Mouse (Mus musculus) midbrain, embryonic 11.5 days (tissue): ENCODE data around the gene Pde7b. TPM values are rescaled to one million over a fixed set of nuclear protein-coding genes. Genes with fewer than 3 reads are reported as not detected.

Experiments used
- ATAC-seq: fragments of 200-750 bp; cut with Nextera tagmentation; 2 replicates; pipeline ENCODE4 v1.8.0; 2017; ENCODE audit warnings: moderate TSS enrichment, moderate library complexity; ENCODE audit not compliant: low FRiP score
- DNase-seq: peaks from one replicate; pipeline ENCODE4 v3.0.0; 2015; ENCODE audit warnings: low spot score; ENCODE audit errors: missing footprints
- H3K27ac ChIP-seq: fragments of 300-500 bp; sonication (generic); 2 replicates; pipeline ENCODE4 v1.5.1; 2014; ENCODE audit warnings: low read depth, low read length
- H3K27me3 ChIP-seq: fragments of 300-500 bp; sonication (generic); 2 replicates; pipeline ENCODE4 v1.6.1; 2014; ENCODE audit warnings: mild to moderate bottlenecking, low read length, moderate library complexity, mixed read lengths; ENCODE audit not compliant: control insufficient read depth, insufficient read depth
- H3K36me3 ChIP-seq: fragments of 300-500 bp; sonication (generic); 2 replicates; pipeline ENCODE4 v1.6.1; 2014; ENCODE audit warnings: mild to moderate bottlenecking, low read length, moderate library complexity, mixed read lengths; ENCODE audit not compliant: control insufficient read depth, insufficient read depth
- H3K4me1 ChIP-seq: fragments of 300-500 bp; sonication (generic); 2 replicates; pipeline ENCODE4 v1.6.1; 2014; ENCODE audit warnings: low read length; ENCODE audit not compliant: control insufficient read depth, insufficient read depth
- H3K4me2 ChIP-seq: fragments of 300-500 bp; sonication (generic); 2 replicates; pipeline ENCODE4 v1.6.1; 2014; ENCODE audit warnings: mild to moderate bottlenecking, moderate library complexity
- H3K4me3 ChIP-seq: fragments of 300-500 bp; sonication (generic); 2 replicates; pipeline ENCODE4 v1.5.1; 2014; ENCODE audit warnings: low read depth, low read length
- H3K9ac ChIP-seq: fragments of 300-500 bp; sonication (generic); 2 replicates; pipeline ENCODE4 v1.6.1; 2014; ENCODE audit warnings: low read length
- H3K9me3 ChIP-seq: fragments of 300-500 bp; sonication (generic); 2 replicates; pipeline ENCODE4 v1.6.1; 2016; ENCODE audit warnings: low read length; ENCODE audit not compliant: control insufficient read depth
- WGBS: fragments of 180-500 bp; shearing (Covaris S2); extraction: QIAGEN DNeasy Blood & Tissue Kit; methylation state at CpG from one replicate; pipeline ENCODE4 v1.1.7; 2014; 5-methylcytosine and 5-hydroxymethylcytosine counted together
- polyA plus RNA-seq: library from polyadenylated mRNA; unstranded; fragments of >200 nt; fragmentation: Nextera tagmentation; extraction: Ambion mirVana; gene quantifications from 2 replicates; pipeline ENCODE4 v1.2.1, GENCODE M21; 2014

Gene Pde7b
- polyA plus RNA-seq, 1 experiment from 2014 or later = 1.1 TPM

- Histone ChIP-seq H3K27me3 (no peaks in the 10 kb centered on the region), H3K4me3 (no peak overlapping the region), H3K4me2 (no peak overlapping the region), H3K9ac (no peak overlapping the region), H3K27ac (no peak overlapping the region), H3K4me1 (no peaks in the 10 kb centered on the region), H3K9me3 (no peaks in the 10 kb centered on the region), H3K36me3 (no peaks in the 10 kb centered on the region)
- no peak for ATAC-seq
- no peak for DNase-seq
- WGBS = 74% methylated on average over 7 of the region's 7 CpGs
Measured at GRCm38 (mm10) chr10:20556477-20556876, 168.4 kb downstream of the Pde7b start.

GRCm38 (mm10) chr10:20551341-20551740, 173.5 kb downstream of the Pde7b start:
- Histone ChIP-seq H3K9me3 (no peaks in the 10 kb centered on the region), H3K4me3 (no peak overlapping the region), H3K27ac (no peak overlapping the region), H3K27me3 (peaks cover 3% of the 10 kb centered on the region; the same call in 1 of the 2 replicates), H3K9ac (no peak overlapping the region), H3K4me1 (peaks cover 18% of the 10 kb centered on the region), H3K36me3 (no peaks in the 10 kb centered on the region), H3K4me2 (no peak overlapping the region)
- DNase-seq (no peak), ATAC-seq (no peak)

- no peak overlapping the region for H3K4me3 ChIP-seq
- H3K27me3 ChIP-seq = peaks cover 3% of the 10 kb centered on the region; the same call in 1 of the 2 replicates
- ATAC-seq (no peak), DNase-seq (peak; percentile 64)
- H3K4me2 ChIP-seq = no peak overlapping the region
- 72% methylated on average over 3 of the region's 3 CpGs for WGBS
- no peak overlapping the region for H3K27ac ChIP-seq
- H3K4me1 ChIP-seq = peaks cover 18% of the 10 kb centered on the region
- H3K36me3 ChIP-seq = no peaks in the 10 kb centered on the region
- no peaks in the 10 kb centered on the region for H3K9me3 ChIP-seq
- H3K9ac ChIP-seq = no peak overlapping the region
Measured at GRCm38 (mm10) chr10:20550771-20551170, 174.1 kb downstream of the Pde7b start.

- no peak overlapping the region for H3K4me2 ChIP-seq
- H3K9me3 ChIP-seq = no peaks in the 10 kb centered on the region
- H3K36me3 ChIP-seq = no peaks in the 10 kb centered on the region
- no peak for ATAC-seq
- peaks cover 18% of the 10 kb centered on the region for H3K4me1 ChIP-seq
- H3K4me3 ChIP-seq = no peak overlapping the region
- H3K27ac ChIP-seq = no peak overlapping the region
- peak; percentile 69 for DNase-seq
- peaks cover 3% of the 10 kb centered on the region; the same call in 1 of the 2 replicates for H3K27me3 ChIP-seq
- WGBS = 37% methylated on average over 5 of the region's 5 CpGs
- H3K9ac ChIP-seq = no peak overlapping the region
Measured at GRCm38 (mm10) chr10:20550161-20550560, 174.7 kb downstream of the Pde7b start.

GRCm38 (mm10) chr10:20548833-20549710, 175.8 kb downstream of the Pde7b start:
- peak; percentile 95 for DNase-seq
- 6% methylated on average over 13 of the region's 13 CpGs for WGBS
- peak overlapping the region; percentile 4; the same call in 1 of the 2 replicates for H3K27ac ChIP-seq

DNA sequence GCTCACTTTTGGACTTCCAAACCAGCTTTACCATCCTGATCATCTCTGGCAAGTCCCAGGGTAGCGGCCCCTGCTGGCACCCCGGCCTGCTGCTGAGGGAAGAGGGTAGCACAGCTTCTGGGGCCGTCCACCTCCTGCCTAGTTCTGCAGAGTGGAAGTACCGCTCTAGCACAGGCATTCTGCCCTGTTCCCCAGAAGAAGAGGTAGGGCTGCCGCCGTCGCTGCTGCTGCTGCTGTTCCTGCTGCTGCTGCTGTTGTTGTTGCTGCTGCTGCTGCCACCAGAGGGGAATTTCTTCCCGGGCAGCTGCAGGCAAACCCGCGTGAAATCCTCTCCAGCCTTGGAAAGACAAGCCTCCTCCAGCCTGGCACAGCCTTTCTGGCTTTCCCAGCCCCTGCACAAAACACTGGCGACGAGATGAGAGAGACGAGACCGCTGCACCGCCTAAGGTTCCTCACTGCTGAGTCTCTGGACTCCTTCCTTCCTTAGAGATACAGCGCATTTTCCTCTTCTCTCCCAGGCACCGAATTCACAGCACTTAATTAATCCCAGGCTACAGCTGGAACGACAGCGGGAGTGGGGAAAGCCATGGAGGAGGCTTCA, 176.8 kb downstream of the Pde7b start:
- H3K4me3 ChIP-seq = peak overlapping the region; percentile 29
- H3K4me1 ChIP-seq = peaks cover 18% of the 10 kb centered on the region
- under 1% methylated on average over 19 of the region's 19 CpGs for WGBS
- peak; percentile 66 for ATAC-seq
- H3K4me2 ChIP-seq = peak overlapping the region; percentile 60
- peak overlapping the region; percentile 17; the same call in 1 of the 2 replicates for H3K27ac ChIP-seq
- H3K9me3 ChIP-seq = no peaks in the 10 kb centered on the region
- peak overlapping the region; percentile 64 for H3K9ac ChIP-seq
- peaks cover 3% of the 10 kb centered on the region; the same call in 1 of the 2 replicates for H3K27me3 ChIP-seq
- DNase-seq = peak; percentile 95
- no peaks in the 10 kb centered on the region for H3K36me3 ChIP-seq

More at GRCm38 (mm10) chr10:20548833-20549710, 175.8 kb downstream of the Pde7b start:
- peak overlapping the region; percentile 29 for H3K4me3 ChIP-seq
- ATAC-seq = peak; percentile 81
- peaks cover 3% of the 10 kb centered on the region; the same call in 1 of the 2 replicates for H3K27me3 ChIP-seq
- peak overlapping the region; percentile 64; the same call in 1 of the 2 replicates for H3K9ac ChIP-seq
- no peaks in the 10 kb centered on the region for H3K9me3 ChIP-seq
- no peaks in the 10 kb centered on the region for H3K36me3 ChIP-seq
- H3K4me1 ChIP-seq = peaks cover 18% of the 10 kb centered on the region
- H3K4me2 ChIP-seq = peak overlapping the region; percentile 60

- DNase-seq (peak; percentile 60), ATAC-seq (no peak)
- H3K9me3 ChIP-seq = no peaks in the 10 kb centered on the region
Measured at GRCm38 (mm10) chr10:20543121-20543520, 181.8 kb downstream of the Pde7b start.

GRCm38 (mm10) chr10:20533811-20534210, 191.1 kb downstream of the Pde7b start:
- 78% methylated on average over 5 of the region's 5 CpGs for WGBS
- no peaks in the 10 kb centered on the region for H3K36me3 ChIP-seq
- ATAC-seq = no peak

More at GRCm38 (mm10) chr10:20543121-20543520, 181.8 kb downstream of the Pde7b start:
- Histone ChIP-seq H3K27me3 (peaks cover 3% of the 10 kb centered on the region; the same call in 1 of the 2 replicates), H3K9ac (no peak overlapping the region), H3K4me2 (no peak overlapping the region), H3K36me3 (no peaks in the 10 kb centered on the region), H3K4me1 (peaks cover 4% of the 10 kb centered on the region; the same call in 1 of the 2 replicates), H3K27ac (no peak overlapping the region), H3K4me3 (no peak overlapping the region)
- WGBS = 59% methylated on average over 3 of the region's 3 CpGs

DNA sequence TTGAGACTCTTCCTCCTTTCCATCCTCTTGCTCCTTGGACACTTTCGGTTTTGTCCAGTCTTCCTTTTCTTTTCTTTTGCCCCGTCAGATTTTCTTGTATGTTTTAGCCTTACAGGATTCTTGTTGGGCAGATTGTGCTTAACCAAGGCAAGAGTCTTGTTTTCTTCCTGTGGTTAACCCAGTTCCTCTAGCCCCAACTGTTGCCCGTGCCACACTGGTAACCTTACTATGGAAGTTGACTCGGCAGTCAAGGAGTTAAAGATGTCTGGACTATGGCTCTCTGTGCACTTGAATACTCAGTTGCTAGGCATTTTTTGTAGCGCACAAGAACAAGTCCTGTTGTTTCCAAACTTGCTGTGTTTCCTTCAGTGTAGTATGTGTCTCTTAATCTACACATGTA, 193.0 kb downstream of the Pde7b start:
- Histone ChIP-seq H3K4me2 (no peak overlapping the region), H3K4me3 (no peak overlapping the region), H3K27me3 (no peaks in the 10 kb centered on the region), H3K27ac (no peak overlapping the region), H3K9me3 (no peaks in the 10 kb centered on the region), H3K9ac (no peak overlapping the region), H3K36me3 (no peaks in the 10 kb centered on the region), H3K4me1 (no peaks in the 10 kb centered on the region)
- no peak for DNase-seq
- 88% methylated on average over 5 of the region's 5 CpGs for WGBS
- no peak for ATAC-seq

More at GRCm38 (mm10) chr10:20533811-20534210, 191.1 kb downstream of the Pde7b start:
- no peaks in the 10 kb centered on the region for H3K9me3 ChIP-seq
- no peak overlapping the region for H3K27ac ChIP-seq
- DNase-seq = no peak
- H3K9ac ChIP-seq = no peak overlapping the region
- H3K4me3 ChIP-seq = no peak overlapping the region
- no peak overlapping the region for H3K4me2 ChIP-seq
- H3K4me1 ChIP-seq = no peaks in the 10 kb centered on the region
- H3K27me3 ChIP-seq = no peaks in the 10 kb centered on the region
